In genomic region chr14:57726172-57726571, GRCm38 (mm10) we compare ENCODE assay signal across 12 mouse cellular contexts. TPM values are rescaled to one million over a fixed set of nuclear protein-coding genes. Genes with fewer than 3 reads are reported as not detected.
A peak's percentile ranks its signal among the peaks of the same experiment; 100 is the strongest.
DNase-seq lines count a peak whose midpoint lies in the region; ATAC-seq and TF ChIP-seq lines count a peak whose summit lies in the region.
"Had no signal": no experiment of that assay in that cellular context is flagged by ENCODE, and none has a peak within 500 bp of the region (broad histone marks: within the 10 kb centered on the region; RNA-seq: fewer than 3 reads in every experiment).

No protein-coding gene starts in this region.

- 83% methylated on average over 8 of the region's 8 CpGs for WGBS in forebrain, postnatal 0 days
- 76% methylated on average over 8 of the region's 8 CpGs for WGBS in forebrain, embryonic 15.5 days
- WGBS in lung, embryonic 14.5 days, result 76% methylated on average over 8 of the region's 8 CpGs
- 82% methylated on average over 8 of the region's 8 CpGs for WGBS in liver, postnatal 0 days (ENCODE audit: insufficient replicate concordance)

- no peak for TF ChIP-seq EP300 in liver, postnatal 0 days (IDR thresholded peaks at IDR 0.05; ENCODE audit: low read depth)

- no peaks in the 10 kb centered on the region for H3K9me3 ChIP-seq in forebrain, postnatal 0 days (ENCODE audit: low read length)
- no peaks in the 10 kb centered on the region for H3K9me3 ChIP-seq in forebrain, embryonic 15.5 days
- no peaks in the 10 kb centered on the region for H3K9me3 ChIP-seq in lung, embryonic 14.5 days (ENCODE audit: low read depth, low read length)
- no peaks in the 10 kb centered on the region for H3K9me3 ChIP-seq in G1E (replicated peaks)
- no peaks in the 10 kb centered on the region for H3K9me3 ChIP-seq in liver, postnatal 0 days (ENCODE audit: low read length)

- H3K27me3 ChIP-seq in forebrain, postnatal 0 days (ENCODE audit: insufficient read depth, low read length), result no peaks in the 10 kb centered on the region
- H3K27me3 ChIP-seq in forebrain, embryonic 15.5 days, result no peaks in the 10 kb centered on the region
- no peaks in the 10 kb centered on the region for H3K27me3 ChIP-seq in lung, embryonic 14.5 days (ENCODE audit: insufficient read depth, low read length)
- peaks cover 11% of the 10 kb centered on the region for H3K27me3 ChIP-seq in G1E (ENCODE audit: insufficient read depth, low read length)
- no peaks in the 10 kb centered on the region for H3K27me3 ChIP-seq in liver, postnatal 0 days (ENCODE audit: insufficient read depth, low read length)
- H3K27me3 ChIP-seq: forebrain, embryonic 13.5 days had no signal

- ATAC-seq in forebrain, postnatal 0 days, result no peak
- no peak for ATAC-seq in forebrain, embryonic 15.5 days (replicated peaks)
- ATAC-seq in lung, embryonic 14.5 days (ENCODE audit: insufficient read depth), result no peak
- no peak for ATAC-seq in G1E (ENCODE audit: extremely low read depth, insufficient number of reproducible peaks, low FRiP score, poor library complexity, severe bottlenecking)
- no peak for ATAC-seq in liver, postnatal 0 days
- no peak for ATAC-seq in monocyte, adult 5-6 weeks (replicated peaks; ENCODE audit: insufficient number of reproducible peaks, low FRiP score, low TSS enrichment, poor library complexity, severe bottlenecking)
- ATAC-seq: forebrain, embryonic 13.5 days had no signal

- H3K9ac ChIP-seq in forebrain, postnatal 0 days, result no peak overlapping the region
- no peak overlapping the region for H3K9ac ChIP-seq in forebrain, embryonic 15.5 days (replicated peaks)
- no peak overlapping the region for H3K9ac ChIP-seq in lung, embryonic 14.5 days
- no peak overlapping the region for H3K9ac ChIP-seq in liver, postnatal 0 days (replicated peaks)
- H3K9ac ChIP-seq: forebrain, embryonic 13.5 days had no signal

- no peak overlapping the region for H3K4me3 ChIP-seq in forebrain, postnatal 0 days (ENCODE audit: low read depth, low read length)
- H3K4me3 ChIP-seq in forebrain, embryonic 15.5 days, result no peak overlapping the region
- H3K4me3 ChIP-seq in lung, embryonic 14.5 days (ENCODE audit: low read depth, low read length), result no peak overlapping the region
- no peak overlapping the region for H3K4me3 ChIP-seq in G1E (ENCODE audit: low read depth, low read length)
- no peak overlapping the region for H3K4me3 ChIP-seq in liver, postnatal 0 days (ENCODE audit: low read depth, low read length)
- H3K4me3 ChIP-seq: forebrain, embryonic 13.5 days had no signal

- TF ChIP-seq CTCF in forebrain, postnatal 0 days (IDR thresholded peaks at IDR 0.05; ENCODE audit: low read depth), result peak; percentile 22; the same call in 1 of the 2 replicates
- peak; percentile 61 for TF ChIP-seq CTCF in lung, embryonic 14.5 days (IDR thresholded peaks at IDR 0.05; ENCODE audit: low read depth)
- peak; percentile 79 for TF ChIP-seq CTCF in G1E (IDR thresholded peaks at IDR 0.05; ENCODE audit: low read depth, low read length)
- TF ChIP-seq CTCF in liver, postnatal 0 days (IDR thresholded peaks at IDR 0.05; ENCODE audit: low read depth), result peak; percentile 69

- no peak for DNase-seq in forebrain, postnatal 0 days
- no peak for DNase-seq in lung, embryonic 14.5 days
- DNase-seq in lung, postnatal 10 days, result no peak
- DNase-seq in G1E (ENCODE audit: low spot score), result no peak
- DNase-seq in liver, postnatal 0 days, result peak; percentile 44
- no peak for DNase-seq in urinary bladder, adult 2 months (ENCODE audit: low spot score)
- DNase-seq: kidney, adult 18-20 months had no signal

- no peak overlapping the region for H3K27ac ChIP-seq in forebrain, postnatal 0 days (ENCODE audit: low read depth, low read length)
- H3K27ac ChIP-seq in forebrain, embryonic 15.5 days (replicated peaks), result no peak overlapping the region
- no peak overlapping the region for H3K27ac ChIP-seq in lung, embryonic 14.5 days (ENCODE audit: low read depth)
- H3K27ac ChIP-seq in liver, postnatal 0 days (ENCODE audit: low read depth), result no peak overlapping the region
- H3K27ac ChIP-seq: forebrain, embryonic 13.5 days had no signal

- H3K4me2 ChIP-seq in forebrain, postnatal 0 days (ENCODE audit: low read depth), result no peak overlapping the region
- H3K4me2 ChIP-seq in forebrain, embryonic 15.5 days (replicated peaks), result no peak overlapping the region
- H3K4me2 ChIP-seq in lung, embryonic 14.5 days, result no peak overlapping the region
- H3K4me2 ChIP-seq in liver, postnatal 0 days (ENCODE audit: low read depth, low read length), result no peak overlapping the region
- H3K4me2 ChIP-seq: forebrain, embryonic 13.5 days had no signal

- 0 out of 2 replicates have a peak, but pooled peaks cover 11% of the 10 kb centered on the region for H3K4me1 ChIP-seq in forebrain, postnatal 0 days (ENCODE audit: insufficient read depth)
- peaks cover 19% of the 10 kb centered on the region for H3K4me1 ChIP-seq in forebrain, embryonic 15.5 days
- peaks cover 15% of the 10 kb centered on the region for H3K4me1 ChIP-seq in lung, embryonic 14.5 days (ENCODE audit: insufficient read depth)
- no peaks in the 10 kb centered on the region for H3K4me1 ChIP-seq in G1E (ENCODE audit: insufficient read depth, low read depth, low read length)
- H3K4me1 ChIP-seq in liver, postnatal 0 days (ENCODE audit: insufficient read depth), result peaks cover 17% of the 10 kb centered on the region

- H3K36me3 ChIP-seq in forebrain, postnatal 0 days (ENCODE audit: insufficient read depth), result no peaks in the 10 kb centered on the region
- no peaks in the 10 kb centered on the region for H3K36me3 ChIP-seq in forebrain, embryonic 15.5 days
- peaks cover 31% of the 10 kb centered on the region for H3K36me3 ChIP-seq in lung, embryonic 14.5 days (ENCODE audit: insufficient read depth)
- no peaks in the 10 kb centered on the region for H3K36me3 ChIP-seq in G1E (replicated peaks)
- H3K36me3 ChIP-seq in liver, postnatal 0 days (replicated peaks; ENCODE audit: insufficient read depth, low read length), result peaks cover 11% of the 10 kb centered on the region

RNA-seq across cellular contexts. Expression of gene Gm49361, which starts 19.7 kb away (rescaled TPM):
- total RNA-seq in forebrain, postnatal 0 days (2014; rRNA removed), result not detected in 2 replicates
- not detected in 2 replicates for polyA plus RNA-seq in forebrain, postnatal 0 days (2015; fragmentation: Nextera tagmentation; extraction: Ambion mirVana)
- not detected in 2 replicates for polyA plus RNA-seq in forebrain, embryonic 15.5 days (2015; fragmentation: Nextera tagmentation; extraction: Ambion mirVana)
- not detected in 2 replicates for polyA plus RNA-seq in lung, embryonic 14.5 days (2014; fragmentation: Nextera tagmentation; extraction: Ambion mirVana)
- total RNA-seq in G1E (2014; fragmentation: Nextera tagmentation), result not detected in 2 replicates
- not detected in 2 replicates for total RNA-seq in G1E (2017)
- polyA plus RNA-seq in G1E (2012), result not detected in 2 replicates
- not detected in 2 replicates for polyA plus RNA-seq in liver, postnatal 0 days (2015; fragmentation: Nextera tagmentation; extraction: Ambion mirVana)
- 0.58 TPM in 1 of 3 replicates, not detected in the others for total RNA-seq in monocyte, adult 5-6 weeks (2017)
- polyA plus RNA-seq in urinary bladder, adult 2 months (2012; rRNA removed), result not detected in 2 replicates
- polyA plus RNA-seq: forebrain, embryonic 13.5 days; heart, embryonic 16.5 days; limb, embryonic 14.5 days had no signal

RNA-seq across cellular contexts. Expression of gene Lats2, which starts 32.0 kb away (rescaled TPM):
- total RNA-seq in forebrain, postnatal 0 days (2014; rRNA removed), result 7.8 and 259 TPM in 2 replicates
- 3.9 and 5.0 TPM in 2 replicates for polyA plus RNA-seq in forebrain, postnatal 0 days (2015; fragmentation: Nextera tagmentation; extraction: Ambion mirVana)
- 8.0 TPM in 2 replicates for polyA plus RNA-seq in forebrain, embryonic 15.5 days (2015; fragmentation: Nextera tagmentation; extraction: Ambion mirVana)
- 25.1 and 28.9 TPM in 2 replicates for polyA plus RNA-seq in lung, embryonic 14.5 days (2014; fragmentation: Nextera tagmentation; extraction: Ambion mirVana)
- total RNA-seq in G1E (2014; fragmentation: Nextera tagmentation), result 6.5 and 22.7 TPM in 2 replicates
- total RNA-seq in G1E (2017), result 5.8 and 5.9 TPM in 2 replicates
- polyA plus RNA-seq in G1E (2012), result 3.5 and 4.2 TPM in 2 replicates
- polyA plus RNA-seq in liver, postnatal 0 days (2015; fragmentation: Nextera tagmentation; extraction: Ambion mirVana), result 4.7 and 4.9 TPM in 2 replicates
- total RNA-seq in monocyte, adult 5-6 weeks (2017), result 68.5 to 76.5 TPM (median 75.4 TPM) in 3 replicates
- polyA plus RNA-seq in urinary bladder, adult 2 months (2012; rRNA removed), result 35.2 and 35.9 TPM in 2 replicates

Comparison
In these comparisons a context has a peak if more than half of its experiments do, and no peak if none do; other contexts are left out.
1. CTCF ChIP-seq: peak in every context shown above with its lines; median percentile 79 in G1E; 69 in liver, postnatal 0 days; 61 in lung, embryonic 14.5 days; 22 in forebrain, postnatal 0 days.